Mouse (Mus musculus) adrenal gland, postnatal 10 days (tissue): ENCODE data around the gene Wars. TPM values are rescaled to one million over a fixed set of nuclear protein-coding genes. Genes with fewer than 3 reads are reported as not detected.
A peak's percentile ranks its signal among the peaks of the same experiment; 100 is the strongest.
"Not testable (repeated sequence)": the region's sequence is repeated elsewhere in the genome, so short reads cannot be mapped to it uniquely, and the experiment has no call there.

ENCODE experiments used
- DNase-seq: peaks from one replicate; pipeline ENCODE4 v3.0.0; 2021; ENCODE audit warnings: mixed read lengths
- total RNA-seq, 2 experiments: library from RNA; stranded (reverse); gene quantifications; 2 replicates each; pipeline ENCODE4 v1.2.3; 2021

Gene Wars
- total RNA-seq, 2 experiments from 2014 or later = 48.8 to 51.5 TPM

- no peak for DNase-seq
Measured at GRCm38 (mm10) chr12:108856186-108856585, 37.8 kb downstream of the Wars start.

- DNase-seq = no peak
Measured at GRCm38 (mm10) chr12:108855081-108855480, 38.9 kb downstream of the Wars start.

- no peak for DNase-seq
Measured at GRCm38 (mm10) chr12:108852822-108853221, 41.2 kb downstream of the Wars start.

DNA sequence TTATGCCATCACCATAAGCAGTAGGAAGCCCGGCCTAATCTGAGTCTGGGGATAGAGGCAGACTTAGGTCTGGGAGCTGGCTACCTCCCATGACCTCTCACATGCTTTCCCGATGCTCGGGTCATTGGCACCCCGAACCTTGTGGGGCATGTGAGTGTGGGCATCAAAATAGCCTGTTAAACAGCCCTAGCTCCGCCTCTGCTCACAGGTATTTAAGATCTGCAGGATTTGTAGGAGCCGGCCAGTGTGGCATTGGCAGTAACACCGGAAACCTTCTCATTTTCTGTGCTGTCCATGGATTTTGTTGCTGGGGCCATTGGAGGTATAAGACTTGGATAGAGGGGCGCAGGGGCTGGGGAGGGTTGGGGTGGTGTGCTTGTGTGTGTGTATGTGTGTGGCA lies 43.1 kb downstream of the Wars start:
- DNase-seq = no peak

GRCm38 (mm10) chr12:108850129-108850528 lies 43.8 kb downstream of the Wars start:
- no peak for DNase-seq

- no peak for DNase-seq
Measured at GRCm38 (mm10) chr12:108849488-108850022, 44.4 kb downstream of the Wars start.

GRCm38 (mm10) chr12:108848033-108848432 lies 45.9 kb downstream of the Wars start:
- not testable (repeated sequence) for DNase-seq

DNA sequence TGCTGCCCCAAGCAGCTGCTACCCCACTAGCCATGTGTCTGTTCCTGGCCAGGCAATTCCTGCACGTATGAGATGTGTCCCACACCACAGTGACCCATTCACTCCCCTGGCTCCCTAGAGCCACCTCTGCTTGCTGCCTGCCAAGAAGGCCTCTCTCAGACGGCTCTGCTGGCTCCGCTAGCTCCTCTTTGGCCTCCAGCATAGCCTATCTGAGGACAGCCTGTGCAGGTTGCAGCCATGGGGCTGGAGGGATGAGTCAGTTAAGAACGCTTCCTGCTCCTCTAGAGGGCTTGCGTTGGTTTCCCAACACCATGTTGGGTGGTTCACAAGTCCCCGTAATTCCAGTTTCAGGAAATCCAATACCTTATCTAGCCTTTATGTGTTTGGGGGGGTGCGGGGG lies 51.3 kb downstream of the Wars start:
- peak; percentile 61 for DNase-seq

DNA sequence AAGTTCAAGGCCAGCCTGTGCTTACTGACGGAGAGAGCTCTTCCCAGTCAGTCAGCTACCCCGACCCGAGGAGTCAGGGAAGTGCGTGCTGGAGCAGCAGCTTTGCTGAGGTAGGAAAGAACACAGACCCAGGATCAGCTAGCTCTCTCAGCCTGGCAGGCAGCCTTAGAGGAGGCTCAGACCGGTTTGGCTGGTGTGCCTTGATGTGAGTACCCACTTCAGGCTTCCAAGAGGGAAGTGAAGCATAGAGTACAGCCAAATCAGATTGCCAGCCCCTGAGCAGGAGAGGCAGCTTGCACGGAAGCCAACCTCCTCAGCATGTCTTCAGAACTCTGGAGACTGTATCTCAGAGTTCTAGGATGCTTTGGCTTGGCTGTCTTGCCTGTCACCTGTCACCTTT lies 52.8 kb downstream of the Wars start:
- no peak for DNase-seq

- DNase-seq = no peak
Measured at GRCm38 (mm10) chr12:108836722-108837121, 57.3 kb downstream of the Wars start.

- DNase-seq = peak; percentile 98
Measured at GRCm38 (mm10) chr12:108835840-108836409, 58.0 kb downstream of the Wars start, which contains the start of the genes Slc25a29 and Slc25a47. Slc25a29 (minus strand) TSS chr12:108835883. Slc25a47 (plus strand) TSS chr12:108836046.

DNA sequence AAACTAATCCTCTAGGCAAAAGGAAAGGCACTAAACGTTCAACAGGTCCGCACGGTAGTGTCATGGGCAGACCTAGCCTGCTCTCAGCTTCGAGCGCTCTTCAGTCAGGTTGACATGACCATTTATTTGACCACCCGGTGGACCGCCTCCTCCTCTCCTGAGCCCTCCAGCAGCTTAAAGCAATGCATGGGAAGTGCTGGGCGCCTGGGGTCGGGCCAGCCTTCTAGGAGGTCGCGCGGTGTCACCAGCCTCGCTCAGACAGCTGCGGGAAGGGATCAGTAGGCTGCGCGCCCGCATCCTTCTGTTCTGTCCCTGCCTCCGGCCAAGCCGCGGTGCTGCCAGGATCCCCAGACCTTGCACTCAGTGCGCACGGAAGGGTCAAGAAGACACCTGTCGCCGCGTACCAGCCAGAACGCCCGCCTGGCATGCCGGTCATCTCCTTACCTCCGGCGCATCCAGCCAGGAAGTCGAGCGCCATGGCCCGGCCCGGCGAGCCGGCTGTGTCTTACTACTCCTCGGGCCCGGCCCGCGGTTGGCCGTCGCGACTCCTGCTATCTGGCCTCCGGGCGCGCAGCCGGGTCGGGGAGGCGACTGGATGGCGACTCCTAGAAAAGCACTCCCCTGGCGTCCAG lies 58.6 kb downstream of the Wars start:
- DNase-seq = no peak

GRCm38 (mm10) chr12:108834786-108835185 lies 59.2 kb downstream of the Wars start:
- no peak for DNase-seq

DNA sequence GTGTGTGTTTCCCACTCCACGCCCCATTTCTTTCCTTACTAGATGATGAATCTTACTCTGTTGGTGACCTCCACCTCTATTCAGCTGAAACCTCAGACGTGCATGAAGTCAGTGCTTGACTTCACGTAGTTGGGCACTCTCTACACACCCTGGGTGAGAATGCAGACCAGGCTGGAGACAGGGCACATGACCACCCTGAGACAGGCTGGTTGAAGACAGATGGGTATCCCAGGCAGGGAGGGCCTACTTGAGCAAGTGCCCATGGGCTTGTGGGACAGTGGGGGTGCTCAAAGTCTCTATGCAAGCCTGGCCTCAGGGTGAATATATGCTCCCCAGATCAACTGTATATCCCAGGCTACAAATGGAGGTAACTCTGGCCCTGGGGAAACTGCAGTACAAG lies 59.6 kb downstream of the Wars start:
- DNase-seq = no peak

DNA sequence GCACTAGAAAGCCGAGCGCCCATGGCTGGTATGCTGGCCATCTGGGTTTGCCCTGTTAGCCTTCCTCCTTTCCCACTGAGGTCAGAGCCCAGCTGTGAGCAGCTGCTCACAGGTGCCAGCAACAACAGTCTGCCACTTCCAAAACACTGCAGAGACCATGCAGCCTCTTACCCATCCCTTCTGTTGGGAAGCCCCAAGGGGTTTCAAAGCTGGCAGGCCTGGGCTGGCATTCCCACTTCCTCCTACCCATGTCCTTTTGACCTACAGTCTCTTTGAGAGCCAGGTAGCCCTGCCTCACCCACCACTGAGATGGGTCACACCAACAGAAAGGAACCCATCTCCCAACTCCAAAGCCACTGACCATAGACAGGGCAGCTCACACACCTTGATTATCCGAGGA lies 60.6 kb downstream of the Wars start:
- no peak for DNase-seq

DNA sequence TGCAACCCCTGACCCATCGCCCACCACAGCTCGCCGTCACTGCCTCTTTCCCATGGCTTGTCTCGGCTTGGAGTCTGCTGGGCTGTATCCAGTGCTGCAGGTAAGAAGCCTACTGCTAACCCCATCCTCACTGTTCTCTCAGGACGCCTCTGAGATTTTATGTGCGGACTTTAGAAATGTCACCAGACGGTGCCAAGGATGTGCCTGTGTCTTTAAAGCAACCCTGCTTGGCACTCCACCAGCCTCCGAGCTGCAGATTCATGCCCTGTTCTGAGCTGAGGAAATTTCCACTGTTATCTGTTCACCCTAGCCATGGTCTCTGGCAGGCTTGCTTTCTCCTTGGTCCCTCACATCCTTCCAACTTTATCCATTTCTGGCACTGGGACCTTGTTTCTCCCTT lies 61.1 kb downstream of the Wars start:
- DNase-seq = peak; percentile 80

DNA sequence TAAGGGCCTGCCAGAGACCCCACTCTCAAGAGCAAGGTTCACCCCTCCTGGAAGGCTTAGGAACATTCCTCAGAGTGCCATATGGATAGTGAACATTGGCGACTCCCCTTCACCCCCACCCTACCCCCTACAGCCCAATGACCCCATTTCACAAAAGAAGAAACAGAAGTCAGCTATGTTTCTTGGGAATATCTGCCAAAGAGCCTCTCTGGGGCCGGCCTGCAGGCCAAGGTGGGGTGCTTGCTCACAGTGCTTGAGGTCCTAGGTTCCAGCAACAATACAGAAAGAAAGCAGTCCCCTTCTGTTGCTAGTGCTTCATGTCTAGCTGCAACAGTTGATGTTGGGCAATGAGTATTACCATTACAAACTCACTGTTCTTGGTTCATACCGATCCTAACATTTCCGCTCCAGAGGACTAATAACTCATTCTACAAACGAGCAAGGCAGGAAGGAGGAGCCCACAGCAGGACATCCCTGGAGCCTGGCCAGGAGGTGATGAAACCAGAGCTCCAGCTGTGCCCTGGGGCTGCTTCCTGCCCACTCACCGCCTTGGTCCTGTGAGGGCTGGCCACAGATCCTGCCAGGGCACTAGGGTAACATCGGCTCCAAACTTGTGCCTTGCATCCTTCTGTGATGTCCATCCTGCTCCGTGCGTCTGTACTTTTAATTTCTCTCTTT lies 61.9 kb downstream of the Wars start:
- DNase-seq = peak; percentile 95

DNA sequence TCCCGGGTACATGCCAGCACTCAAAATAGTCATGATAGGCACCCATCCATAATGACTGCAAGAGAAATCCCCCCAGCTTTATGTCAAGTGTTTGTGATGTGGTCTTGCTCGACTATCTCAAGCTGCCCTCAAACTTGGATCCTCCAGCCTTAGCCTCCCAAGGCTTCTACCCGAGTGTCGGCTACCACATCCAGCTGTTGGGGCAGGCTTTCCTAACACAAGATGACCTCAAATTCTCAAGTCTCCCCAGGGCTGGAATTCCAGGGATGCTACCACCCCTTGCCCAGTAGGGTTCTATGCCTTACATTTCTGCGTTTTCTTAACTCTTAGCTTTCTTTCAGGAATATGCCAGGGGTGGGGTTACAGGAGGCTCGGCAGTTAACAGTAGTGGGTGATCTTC lies 63.6 kb downstream of the Wars start:
- no peak for DNase-seq

DNA sequence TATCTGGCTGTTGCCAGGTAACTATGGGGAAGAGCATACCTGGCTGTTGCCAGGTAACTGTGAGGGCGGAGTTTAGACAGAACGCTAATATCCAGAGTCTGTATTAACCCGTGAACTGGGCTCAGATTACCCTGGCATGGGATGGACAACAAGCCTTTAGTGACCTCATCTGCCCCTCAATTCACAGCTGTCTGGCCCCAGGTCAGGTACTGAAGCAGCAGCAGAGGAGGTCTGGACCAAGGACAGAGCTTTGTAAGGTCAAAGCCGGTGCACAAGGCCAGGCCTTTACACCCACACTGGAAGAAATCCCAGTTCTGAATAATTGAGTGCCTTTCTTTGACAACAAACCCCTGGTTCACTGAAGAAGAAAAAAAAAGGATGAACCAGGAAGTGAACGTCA lies 64.3 kb downstream of the Wars start:
- DNase-seq = no peak

DNA sequence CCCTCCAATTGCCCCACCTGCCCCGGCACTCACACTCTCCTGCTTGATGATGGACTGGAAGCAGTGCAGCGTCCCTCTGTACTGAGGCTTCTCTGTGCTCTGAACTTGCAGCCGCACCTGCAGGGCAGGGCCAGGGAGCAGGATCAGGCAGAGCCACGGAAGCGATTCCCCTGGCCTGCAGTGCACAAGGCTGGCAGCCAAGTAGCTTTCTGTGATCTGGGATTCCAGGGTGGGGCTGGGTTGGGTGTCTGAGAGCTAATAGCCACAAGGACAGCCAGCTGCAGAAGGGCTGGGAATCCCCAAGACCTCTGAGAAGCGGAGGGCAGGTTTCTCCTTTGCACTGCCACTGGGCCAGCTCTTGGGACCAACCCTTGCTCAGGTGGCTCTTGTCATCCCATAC lies 66.3 kb downstream of the Wars start:
- no peak for DNase-seq

GRCm38 (mm10) chr12:108826958-108827535 lies 66.9 kb downstream of the Wars start:
- DNase-seq = no peak

DNA sequence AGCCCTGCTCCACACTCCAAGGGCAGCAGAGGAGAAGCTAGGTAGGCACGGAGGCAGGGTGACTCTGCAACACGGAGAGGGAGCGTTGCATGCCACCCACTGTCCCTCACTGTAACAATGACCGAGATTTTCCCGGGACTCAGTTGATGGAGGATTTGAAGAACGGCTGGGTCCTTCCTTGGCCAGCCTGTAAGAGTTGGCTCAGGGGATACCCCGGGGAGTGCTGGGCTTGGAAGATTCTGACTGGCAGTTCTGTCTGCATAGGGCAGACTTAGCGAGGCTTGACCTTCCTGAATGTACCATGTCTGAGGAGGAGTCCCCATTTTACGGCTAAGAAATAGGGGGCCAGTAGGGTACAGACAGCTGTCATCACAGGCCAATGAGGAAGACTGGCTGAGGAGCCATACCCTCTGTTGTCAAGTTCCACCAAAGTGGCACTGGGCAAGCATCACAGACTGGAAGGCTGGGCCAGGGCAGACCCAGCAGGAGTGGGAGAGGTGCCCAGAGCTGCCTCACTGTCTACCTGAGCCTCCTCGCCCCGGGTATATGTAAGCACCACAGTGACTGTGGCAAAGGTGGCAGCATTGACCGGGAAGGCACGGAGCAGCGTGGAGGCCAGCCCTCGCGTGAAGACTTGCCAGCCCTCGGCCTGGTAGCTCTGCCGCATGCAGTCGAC lies 67.6 kb downstream of the Wars start:
- no peak for DNase-seq
